Mouse (Mus musculus) kidney, adult 2 months (tissue): Measurements from ENCODE around the gene Il11.

Experiments used
- CTCF ChIP-seq: fragments of 200-500 bp; conservative IDR thresholded peaks from 2 replicates; pipeline ENCODE4 v1.5.1; 2011; ENCODE audit warnings: low read depth, mild to moderate bottlenecking, control low read depth, low read length, moderate library complexity, mixed read lengths; ENCODE audit not compliant: insufficient read depth, insufficient read length
- POLR2A ChIP-seq: fragments of 200-500 bp; IDR thresholded peaks from one replicate; pipeline ENCODE4 v1.6.1; 2011; ENCODE audit warnings: low read depth, low read length, control low read depth

GRCm38 (mm10) chr7:4783667-4784268 is 1.1 kb upstream of the Il11 start:
- TF ChIP-seq CTCF: no peak
- no peak for TF ChIP-seq POLR2A
